Mouse (Mus musculus) kidney, postnatal 14 days (tissue): Measurements from ENCODE around the gene Fermt2.
"Not testable (repeated sequence)": the region's sequence is repeated elsewhere in the genome, so short reads cannot be mapped to it uniquely, and the experiment has no call there.

Experiments used
- DNase-seq: peaks from one replicate; pipeline ENCODE4 v3.0.0; 2022; ENCODE audit warnings: mixed read lengths

The Fermt2 gene

DNA sequence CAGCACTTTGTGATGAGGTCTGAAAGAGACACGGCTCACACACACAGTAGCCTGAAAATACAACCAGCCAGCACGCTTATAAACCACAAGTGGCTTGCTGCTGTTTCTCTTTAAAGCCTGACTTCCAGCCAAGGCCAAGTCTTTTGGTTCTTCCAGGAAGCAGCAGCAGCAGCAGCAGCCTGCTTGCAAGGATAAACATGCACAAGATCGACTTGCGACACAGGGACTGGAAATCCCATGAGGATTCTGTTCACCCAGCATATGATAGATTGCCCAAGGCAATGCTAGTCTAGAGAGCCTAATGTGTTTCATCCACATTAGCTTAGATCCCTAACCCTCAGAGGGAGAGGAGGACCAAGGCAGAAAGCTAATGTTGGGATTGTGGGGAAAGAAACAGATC is 22.0 kb downstream of the Fermt2 start:
- peak; percentile 70 for DNase-seq

DNA sequence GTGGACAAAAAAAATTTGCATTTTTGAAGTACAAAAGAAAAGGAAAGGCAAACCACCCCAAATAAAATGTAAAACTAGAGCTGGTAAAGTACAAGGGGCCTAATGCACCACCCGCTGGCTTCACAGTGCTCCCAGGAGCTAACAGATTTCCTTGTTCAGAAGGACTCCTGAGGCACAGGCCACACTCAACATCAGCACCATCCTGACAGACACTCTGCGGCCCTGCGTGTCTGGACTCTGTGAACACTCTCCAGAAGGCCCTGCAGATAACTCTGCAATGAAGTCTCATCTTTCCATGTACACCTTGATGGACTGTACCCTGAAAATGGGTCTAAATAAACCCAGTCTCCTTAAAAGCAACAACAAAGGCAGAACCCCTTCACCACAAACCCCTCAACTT is 22.5 kb downstream of the Fermt2 start:
- DNase-seq = no peak

DNA sequence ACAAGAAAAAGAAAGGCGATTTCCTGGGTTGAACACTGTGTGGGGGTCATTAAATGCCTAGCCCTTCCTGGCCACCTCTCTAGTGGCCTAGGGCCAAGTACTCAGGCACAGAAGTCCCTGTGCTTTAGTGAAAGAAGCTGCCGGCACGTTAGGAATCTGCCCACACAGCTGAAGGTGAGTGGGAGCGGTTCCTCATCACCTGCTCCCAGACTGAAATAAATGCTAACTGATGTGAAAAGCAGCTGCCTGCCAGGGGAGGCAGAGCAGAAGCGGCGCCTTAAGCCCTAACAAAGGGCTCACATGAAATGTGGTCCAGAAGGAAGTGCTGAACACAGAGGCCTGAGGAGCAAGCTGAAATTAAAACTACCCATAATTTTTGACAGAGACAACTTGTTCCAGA is 22.9 kb downstream of the Fermt2 start:
- DNase-seq = peak; percentile 72

DNA sequence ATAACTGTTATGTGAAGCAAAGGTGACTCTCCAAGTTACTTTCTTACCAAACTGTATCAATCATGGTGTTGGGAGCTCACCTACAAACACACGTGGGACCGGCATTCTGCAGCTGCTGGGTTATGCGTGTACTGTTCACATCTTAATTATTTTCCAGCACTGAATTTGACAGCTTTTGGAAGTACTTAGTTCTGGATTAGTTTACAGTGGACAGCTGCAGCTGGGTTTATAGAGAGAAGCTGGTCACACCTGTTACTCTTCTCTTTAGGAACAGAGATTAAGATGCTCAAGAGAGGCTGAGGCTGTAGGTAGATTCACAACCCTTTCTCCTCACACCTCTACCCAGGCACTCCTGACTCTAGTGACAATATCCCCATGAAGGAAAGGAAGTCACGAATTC is 23.8 kb downstream of the Fermt2 start:
- DNase-seq = no peak

DNA sequence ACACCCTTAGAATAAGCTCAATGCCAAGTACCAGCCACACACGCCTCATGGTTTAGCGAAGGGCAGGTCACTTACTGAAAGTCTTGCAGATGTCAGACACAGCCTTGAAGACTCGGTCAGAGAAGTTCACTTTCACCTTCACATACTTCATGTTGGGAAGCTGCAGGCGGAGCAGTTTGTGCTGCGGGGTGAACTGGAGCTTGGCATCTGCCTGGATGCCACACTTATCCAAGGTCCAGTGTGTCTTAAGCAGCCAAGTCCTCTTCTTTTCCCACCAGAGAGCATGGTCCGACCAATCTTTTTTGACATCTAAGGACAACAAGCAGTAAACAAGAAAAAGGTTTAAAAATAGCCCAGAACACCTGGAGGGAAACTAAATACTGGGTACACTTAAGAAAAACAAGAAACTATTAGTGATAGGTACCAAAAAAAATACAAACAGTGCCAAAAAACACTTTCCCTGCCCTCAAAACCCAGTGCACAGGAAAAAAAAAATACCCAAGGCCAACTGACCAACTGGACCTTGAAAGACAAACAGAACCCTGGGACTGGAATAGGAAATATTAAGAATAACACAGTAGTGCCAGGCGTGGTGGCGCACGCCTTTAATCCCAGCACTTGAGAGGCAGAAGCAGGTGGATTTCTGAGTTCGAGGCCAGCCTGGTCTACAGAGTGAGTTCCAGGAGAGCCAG is 25.4 kb downstream of the Fermt2 start:
- DNase-seq = peak; percentile 29

DNA sequence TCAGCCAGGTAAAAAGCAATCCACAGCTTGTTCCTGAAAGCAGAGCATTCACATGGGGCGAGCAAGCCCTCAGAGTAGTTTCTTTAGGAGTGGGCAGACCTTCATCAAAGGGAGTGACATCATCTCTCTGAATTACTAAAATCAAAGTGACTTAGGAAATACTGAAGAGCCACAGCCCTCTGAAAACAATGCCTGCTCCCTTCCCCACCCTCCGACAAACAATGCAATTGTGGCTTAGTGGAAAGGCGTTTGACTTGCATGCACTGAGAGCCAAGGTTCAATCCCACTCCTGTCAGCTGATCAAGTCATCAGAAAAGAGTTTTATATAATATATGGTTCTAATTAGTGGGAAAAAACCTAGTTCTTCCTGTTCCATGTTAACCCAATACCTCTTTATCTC is 26.0 kb downstream of the Fermt2 start:
- DNase-seq = no peak

DNA sequence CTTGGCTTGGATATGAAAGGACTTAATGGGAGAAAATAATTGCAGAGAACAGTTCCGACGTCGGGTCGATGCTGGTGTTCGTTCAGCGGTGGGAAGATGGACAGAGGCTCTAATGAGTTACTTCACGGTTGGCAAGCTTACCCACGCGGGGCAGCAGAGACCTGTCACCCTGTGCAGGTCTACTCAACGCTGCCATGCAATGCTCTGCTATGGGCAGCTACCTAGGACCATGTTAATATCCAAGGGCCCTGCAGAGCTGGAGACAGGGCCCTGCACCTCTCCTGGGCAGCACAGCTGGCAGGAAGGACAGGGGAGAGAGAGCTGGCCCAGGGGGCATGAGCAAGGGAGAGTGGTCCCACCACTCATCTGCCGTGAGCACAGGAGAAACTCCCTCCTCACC is 29.9 kb downstream of the Fermt2 start:
- DNase-seq = no peak

DNA sequence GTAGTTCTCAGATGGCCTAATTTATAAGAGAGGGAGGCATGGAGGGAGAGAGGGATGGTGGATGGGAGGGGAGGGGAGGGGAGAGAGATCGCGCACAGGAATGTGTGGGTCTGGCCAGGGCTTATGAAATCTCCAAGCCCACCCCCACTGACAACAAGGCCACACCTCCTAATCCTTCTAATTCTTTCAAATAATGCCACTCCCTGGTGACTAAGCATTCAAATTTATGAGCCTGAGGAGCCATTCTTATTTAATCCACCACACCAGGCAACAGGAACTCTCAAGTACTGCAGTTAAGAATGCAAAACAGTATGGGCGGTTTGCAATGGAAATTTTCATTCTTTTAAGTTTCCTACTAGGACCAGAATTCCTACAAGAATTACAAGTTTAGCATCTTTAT is 32.8 kb downstream of the Fermt2 start:
- no peak for DNase-seq

DNA sequence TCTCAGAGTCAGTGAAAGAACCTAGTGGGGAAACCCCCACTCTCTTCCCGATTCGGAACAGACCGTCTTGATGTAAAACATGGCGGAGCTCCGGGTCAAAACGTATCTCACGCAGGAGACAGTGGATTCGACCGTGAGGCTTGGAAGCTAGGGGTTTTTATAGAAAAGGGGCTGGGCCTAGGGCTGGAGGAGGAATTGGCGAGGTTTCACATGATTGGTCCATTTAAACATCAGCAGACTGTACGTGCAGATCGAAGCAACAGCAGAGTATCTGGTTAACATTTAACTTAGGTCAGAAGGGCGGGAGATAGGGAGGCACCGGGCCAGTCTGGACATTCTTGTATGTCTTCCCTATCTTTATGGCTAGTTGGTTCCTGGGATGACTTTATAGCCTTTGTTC is 34.1 kb downstream of the Fermt2 start:
- DNase-seq = not testable (repeated sequence)

DNA sequence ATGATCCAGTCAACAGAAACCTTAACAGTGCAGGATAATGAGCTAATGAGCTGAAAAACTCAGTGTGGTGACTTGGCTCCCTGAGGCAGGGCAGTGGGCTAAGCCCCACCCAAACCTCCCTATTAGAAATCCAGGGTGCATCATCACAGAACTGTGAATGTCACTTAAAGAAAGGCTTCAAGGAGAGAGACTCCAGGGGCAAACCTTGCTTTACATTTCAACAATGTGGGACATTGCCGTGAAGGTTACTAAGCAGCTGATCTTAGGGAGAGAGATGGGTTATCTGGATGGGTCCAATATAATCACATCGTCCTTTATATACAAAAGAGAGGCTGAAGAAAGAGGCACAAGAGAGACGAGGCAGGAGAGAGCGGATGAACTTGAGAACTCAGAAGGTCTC is 36.0 kb downstream of the Fermt2 start:
- no peak for DNase-seq

DNA sequence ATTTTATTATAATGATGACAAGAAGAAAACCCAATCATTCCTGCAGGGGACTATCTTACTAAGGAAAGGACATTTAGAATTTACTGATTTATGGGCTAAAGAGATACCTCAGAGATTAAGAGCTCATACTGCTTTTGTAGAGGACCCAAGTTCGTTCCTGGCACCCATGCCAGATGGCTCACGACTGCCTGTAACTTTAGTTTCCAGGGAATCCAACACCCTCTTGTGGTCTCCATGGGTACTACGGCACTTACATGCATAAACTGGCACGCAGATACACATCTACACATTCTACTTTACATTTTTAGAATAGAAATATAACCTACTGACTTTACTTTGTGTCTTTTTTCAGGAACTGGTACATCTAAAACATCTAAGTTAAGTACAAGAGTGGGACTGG is 37.2 kb downstream of the Fermt2 start:
- DNase-seq = no peak

DNA sequence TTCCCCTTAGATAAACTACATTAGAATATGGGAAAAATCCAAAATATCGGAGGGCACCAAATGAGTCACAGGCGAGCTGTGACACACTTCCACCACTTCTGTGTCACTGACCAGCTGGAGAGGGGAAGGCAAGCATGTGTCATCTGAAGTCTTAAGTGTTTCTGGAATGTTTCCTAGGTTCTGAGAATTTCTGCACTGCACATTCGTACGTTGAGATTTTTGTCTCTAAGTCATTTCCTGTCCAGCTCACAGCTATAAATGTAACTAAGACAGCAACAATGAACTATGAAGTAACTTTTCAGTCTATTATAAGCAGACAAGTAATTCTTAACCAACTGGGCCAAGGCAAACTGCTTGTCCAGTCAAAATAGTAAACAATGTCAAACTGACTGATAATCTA is 37.9 kb downstream of the Fermt2 start:
- peak; percentile 59 for DNase-seq

DNA sequence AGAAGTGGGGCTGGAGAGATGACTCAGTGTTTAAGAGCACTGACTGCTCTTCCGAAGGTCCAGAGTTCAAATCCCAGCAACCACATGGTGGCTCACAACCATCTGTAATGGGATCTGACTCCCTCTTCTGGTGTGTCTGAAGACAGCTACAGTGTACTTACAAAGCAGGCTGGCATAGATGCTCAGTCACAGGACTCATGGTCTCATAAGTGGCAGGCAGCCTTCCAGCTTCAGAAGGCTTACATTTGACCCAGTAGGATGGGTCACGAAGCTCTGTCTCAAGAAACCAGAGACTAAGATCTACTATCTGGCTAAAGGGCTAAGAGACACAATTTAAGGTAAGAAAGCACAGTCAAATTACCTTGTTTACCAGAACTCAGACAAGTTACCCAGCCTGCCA is 42.7 kb downstream of the Fermt2 start:
- DNase-seq = not testable (repeated sequence)

DNA sequence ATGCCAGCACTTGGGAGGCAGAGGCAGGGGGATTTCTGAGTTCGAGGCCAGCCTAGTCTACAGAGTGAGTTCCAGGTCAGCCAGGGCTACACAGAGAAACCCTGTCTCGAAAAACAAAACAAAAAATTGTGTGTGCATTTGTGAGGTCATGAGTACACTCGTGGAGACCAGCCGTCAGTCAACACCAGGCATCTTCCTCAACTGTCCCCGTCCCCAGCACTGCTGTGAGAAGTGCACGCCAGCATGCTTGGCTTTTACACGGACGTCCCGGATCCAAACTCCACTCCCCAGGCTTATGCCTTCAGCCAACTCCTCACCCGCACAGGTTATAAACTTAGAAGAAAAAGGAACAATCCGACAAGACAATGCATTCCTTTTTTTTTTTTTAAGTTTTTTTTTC is 46.6 kb downstream of the Fermt2 start:
- DNase-seq = not testable (repeated sequence)

DNA sequence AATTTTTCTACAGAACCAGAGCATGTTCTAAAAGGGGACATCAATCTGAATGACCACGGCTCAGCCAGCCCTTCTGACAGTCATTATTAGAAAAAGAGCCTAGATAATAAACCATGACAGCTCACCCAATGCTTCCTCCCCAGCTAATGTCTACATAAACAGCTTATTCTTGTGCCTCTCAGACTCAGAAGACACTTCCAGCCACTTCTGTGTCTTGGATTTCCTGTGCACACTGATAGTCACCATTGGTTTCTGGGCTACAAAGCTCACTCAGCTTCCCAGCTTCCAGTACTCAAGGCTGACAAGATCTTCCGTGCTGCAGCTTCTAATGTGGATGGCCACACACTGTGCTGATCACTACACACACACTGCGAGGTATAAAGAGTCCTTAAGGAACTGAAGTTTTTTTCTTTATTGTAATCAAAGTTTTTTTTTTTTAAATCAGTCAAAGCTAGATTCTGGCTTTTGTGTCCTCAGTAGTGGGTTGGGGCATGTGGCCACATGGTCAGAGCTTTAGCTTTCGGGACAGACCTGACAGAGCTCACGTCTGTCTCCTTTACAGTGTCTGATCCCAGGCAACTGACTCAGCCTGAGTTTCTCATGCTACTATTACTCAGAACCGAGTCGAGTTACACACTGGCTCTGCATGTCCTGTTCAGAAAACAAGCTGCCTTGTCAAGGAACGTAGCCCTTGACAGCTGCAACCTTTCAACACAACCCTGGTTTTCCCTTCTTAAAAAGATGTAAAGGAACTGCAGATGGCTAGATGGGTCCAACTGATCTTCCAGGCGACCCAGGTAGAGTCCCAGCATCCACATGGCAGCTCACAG is 50.7 kb downstream of the Fermt2 start:
- no peak for DNase-seq

DNA sequence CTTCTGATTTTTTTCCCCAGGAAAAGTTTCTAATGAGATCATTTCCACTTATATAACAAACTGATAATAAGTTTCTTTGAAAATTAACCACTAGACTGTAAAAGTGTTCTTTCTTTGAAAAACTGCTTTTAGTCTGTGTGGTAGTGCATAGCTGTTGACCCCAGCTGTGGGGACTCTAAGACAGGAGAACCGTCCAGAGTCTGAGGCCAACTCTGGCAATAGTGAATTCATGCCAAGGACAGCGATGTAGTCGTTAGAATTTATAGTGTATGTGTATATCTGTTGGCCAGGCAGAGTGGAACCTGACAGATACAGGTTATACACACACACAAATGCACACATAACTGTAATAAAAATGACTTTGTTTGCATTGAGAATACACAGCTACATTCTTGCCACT is 51.4 kb downstream of the Fermt2 start:
- DNase-seq = no peak

DNA sequence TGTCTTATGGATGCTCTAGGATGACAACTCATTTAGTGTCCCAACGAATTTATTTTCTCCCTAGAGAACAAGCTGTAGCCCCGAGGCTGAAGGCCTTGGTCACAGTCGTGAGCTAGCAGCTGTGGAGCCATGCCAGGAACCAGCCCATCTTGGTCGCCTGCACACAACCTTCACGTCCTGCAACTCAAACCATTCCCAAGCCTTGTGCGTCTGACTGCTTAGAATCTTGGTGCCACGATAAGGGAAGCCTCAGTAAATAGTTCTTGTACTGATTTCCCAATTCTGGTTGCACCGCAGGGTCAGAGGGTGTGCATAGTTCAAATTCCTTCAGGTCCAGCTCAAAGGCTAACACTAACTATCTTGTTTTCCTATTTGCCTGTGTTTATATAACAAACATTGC is 52.3 kb downstream of the Fermt2 start:
- peak; percentile 76 for DNase-seq

DNA sequence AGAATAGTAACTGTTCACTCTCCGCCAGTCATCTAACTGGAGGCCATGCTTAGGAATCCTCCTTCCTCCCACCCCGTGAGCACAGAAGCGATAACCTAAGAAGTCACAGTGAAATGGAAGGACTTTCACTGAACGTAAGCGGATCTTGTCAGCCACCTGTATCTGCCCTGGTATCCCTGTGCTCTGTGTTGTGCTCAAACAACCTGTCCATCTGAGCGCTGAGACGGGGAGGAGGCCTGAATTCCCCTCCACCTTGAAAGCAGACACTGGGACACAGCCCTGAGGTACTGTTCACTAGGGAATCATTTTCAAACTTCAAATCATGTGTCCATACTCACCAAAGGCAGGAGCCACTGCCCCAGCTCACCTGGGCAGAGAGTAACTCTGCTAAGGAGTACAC is 52.9 kb downstream of the Fermt2 start:
- DNase-seq = no peak

DNA sequence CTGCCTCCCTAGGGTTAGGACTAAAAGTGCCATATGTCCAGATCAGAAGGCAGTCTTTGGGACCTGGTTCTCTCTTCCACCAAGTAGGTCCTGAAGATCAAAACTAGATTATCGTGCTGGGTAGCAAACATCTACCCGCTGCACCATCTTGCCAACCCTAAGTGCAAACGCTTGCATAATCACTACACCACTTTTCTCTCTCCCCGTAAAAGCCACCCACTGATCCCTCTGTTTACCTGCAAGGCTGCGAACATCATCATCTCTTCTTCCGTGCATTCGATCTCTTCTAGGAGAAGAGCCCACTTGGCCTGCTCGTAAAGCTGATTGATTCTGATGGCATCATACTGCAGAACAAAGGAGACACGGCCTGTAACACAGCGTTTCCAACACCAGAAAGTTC is 57.4 kb downstream of the Fermt2 start:
- no peak for DNase-seq

DNA sequence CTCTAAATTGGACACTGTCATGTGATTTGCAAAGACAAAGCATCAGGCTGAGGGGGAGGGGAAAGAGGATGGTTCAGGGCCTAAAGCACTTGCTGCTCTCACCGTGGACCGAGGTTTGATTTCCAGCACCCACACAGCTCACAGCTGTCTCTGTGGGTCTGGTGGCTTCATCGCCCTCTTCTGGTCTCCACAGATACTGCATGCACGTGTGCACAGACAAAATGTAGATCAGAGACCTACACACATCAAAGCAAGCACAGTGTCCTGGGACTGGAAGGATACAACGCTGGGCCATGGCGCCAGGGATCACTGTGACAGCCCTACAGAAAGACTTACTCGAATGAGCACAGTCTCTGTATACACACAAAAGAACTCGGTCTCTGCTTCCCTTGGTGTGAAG is 60.5 kb downstream of the Fermt2 start:
- no peak for DNase-seq

DNA sequence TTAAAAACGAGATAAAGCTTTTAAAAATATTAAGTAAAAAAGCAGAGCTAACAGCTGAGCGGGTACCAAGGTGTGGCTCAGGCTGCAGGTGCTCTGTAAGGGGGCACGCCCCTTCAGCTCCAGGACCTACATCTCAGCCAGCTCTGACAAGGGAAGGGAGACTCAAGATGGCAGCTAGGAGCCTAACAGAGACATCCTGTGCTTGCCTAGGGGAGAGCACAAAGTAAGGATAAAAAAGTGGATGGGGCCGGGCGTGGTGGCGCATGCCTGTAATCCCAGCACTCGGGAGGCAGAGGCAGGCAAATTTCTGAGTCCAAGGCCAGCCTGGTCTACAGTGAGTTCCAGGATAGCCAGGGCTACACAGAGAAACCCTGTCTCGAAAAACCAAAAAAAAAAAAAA is 63.5 kb downstream of the Fermt2 start:
- not testable (repeated sequence) for DNase-seq

DNA sequence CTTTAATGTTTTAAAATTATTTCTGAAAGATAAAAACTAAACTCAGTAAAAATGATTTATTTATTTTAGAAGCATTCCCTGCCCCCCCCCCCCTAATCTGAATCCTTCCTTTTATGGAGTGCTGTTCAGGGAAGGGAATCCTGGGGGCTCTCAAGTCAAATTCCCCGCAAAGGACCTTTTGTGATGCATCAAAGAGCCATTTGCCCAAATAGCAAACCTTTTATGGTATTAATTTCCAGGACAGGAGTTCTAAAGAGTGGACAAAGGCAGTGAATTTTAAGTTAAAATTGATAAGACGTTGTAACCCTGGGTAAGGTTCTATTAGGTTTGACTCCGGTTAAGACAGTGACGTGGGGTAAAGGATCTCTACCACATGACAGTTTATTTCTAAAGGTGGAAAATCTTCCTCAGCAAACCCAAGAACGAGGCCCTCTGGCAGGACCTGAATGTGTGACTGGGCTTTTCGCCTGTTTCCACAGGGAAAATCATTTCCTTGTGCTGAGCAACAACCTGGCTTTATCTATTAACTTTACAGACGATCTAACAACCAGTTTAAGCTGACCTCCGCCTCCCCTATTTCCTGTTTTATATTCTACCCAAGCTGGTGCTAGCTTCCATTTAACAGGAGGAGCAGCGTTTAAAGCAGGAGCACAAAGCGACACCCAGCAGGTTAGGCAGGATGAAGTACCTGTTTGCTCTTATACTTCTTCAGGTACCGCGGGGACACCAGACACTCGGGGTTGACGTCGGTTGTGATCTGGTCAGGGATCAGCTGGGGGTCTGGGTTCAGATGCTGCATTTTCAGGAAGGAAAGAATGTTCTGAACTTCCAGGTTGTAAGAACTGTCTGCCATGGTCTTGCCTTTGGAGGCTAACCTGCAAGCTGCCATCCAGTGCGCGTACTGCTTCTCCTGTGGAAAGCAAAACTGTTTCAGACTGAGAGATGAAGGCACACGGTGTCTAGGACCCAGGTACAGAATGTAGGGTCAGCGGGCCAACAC is 65.6 kb downstream of the Fermt2 start:
- no peak for DNase-seq

DNA sequence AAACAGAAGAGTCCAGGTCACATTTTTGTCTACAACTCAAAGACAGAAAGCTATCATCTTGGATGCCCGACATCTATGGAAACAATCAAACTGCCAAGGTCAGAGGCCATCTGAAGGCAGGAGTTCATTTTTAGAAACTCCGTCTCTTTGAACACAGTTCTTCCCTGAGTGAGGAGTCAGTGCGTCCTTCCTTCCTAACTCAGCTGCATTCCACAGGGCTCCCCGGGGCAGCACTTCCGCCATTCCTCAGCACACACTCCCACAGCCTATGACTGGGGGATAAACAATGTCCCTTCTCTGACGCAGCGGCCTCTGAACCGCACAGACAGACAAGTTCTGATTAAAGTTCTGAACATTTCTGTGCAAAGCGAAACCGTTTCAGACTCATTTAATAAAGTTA is 66.3 kb downstream of the Fermt2 start:
- peak; percentile 85 for DNase-seq
